ENCODE assay signal across 19 mouse cellular contexts in the genomic region with DNA sequence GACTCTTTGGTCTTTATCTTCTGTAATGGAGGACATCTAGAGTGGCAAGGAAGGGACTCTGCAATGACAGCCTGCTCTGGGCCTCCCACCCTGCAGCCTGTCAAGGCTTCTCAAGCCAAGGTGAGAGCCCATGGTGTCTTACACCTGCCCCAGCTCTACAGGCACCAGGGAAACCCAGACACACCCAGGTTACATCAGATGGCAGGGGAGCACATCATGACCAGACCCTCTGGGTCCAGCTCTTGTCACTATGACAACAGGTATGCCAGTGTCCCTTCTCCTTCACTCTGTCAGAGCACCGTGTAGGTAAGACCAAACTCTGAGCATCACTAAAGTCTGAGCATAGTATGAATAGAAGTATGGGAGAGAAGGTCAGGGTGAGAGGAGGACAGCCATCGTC.
"Had no signal": no experiment of that assay in that cellular context is flagged by ENCODE, and none has a peak within 500 bp of the region (broad histone marks: within the 10 kb centered on the region; RNA-seq: fewer than 3 reads in every experiment).

No protein-coding gene starts in this region.

- H3K36me3 ChIP-seq: midbrain, embryonic 10.5 days; midbrain, embryonic 12.5 days; neural tube, embryonic 13.5 days; neural tube, embryonic 15.5 days had no signal

- H3K9ac ChIP-seq: lung, embryonic 14.5 days; midbrain, embryonic 12.5 days; neural tube, embryonic 13.5 days; neural tube, embryonic 15.5 days had no signal

- DNase-seq: lung, adult 18-20 months; lung, embryonic 14.5 days; lung, postnatal 10 days; lung, postnatal 4 days; midbrain, embryonic 14.5 days; retina, postnatal 1 day; right cerebral cortex, adult 18-20 months; right cerebral cortex, postnatal 25 days; right cerebral cortex, postnatal 4 days; spleen, adult 18-20 months; thymus, adult 18-20 months; thymus, postnatal 14 days; thymus, postnatal 36 days had no signal

- H3K4me3 ChIP-seq: midbrain, embryonic 10.5 days; midbrain, embryonic 12.5 days; myocyte; neural tube, embryonic 13.5 days; neural tube, embryonic 15.5 days had no signal

- H3K4me1 ChIP-seq: midbrain, embryonic 10.5 days; midbrain, embryonic 12.5 days had no signal

- H3K4me2 ChIP-seq: lung, embryonic 14.5 days; midbrain, embryonic 12.5 days; neural tube, embryonic 13.5 days; neural tube, embryonic 15.5 days had no signal

- ATAC-seq: midbrain, embryonic 16.5 days had no signal

- H3K27me3 ChIP-seq: midbrain, embryonic 12.5 days; neural tube, embryonic 13.5 days; neural tube, embryonic 15.5 days had no signal

- H3K9me3 ChIP-seq: midbrain, embryonic 12.5 days; neural tube, embryonic 13.5 days; neural tube, embryonic 15.5 days had no signal

- H3K27ac ChIP-seq: midbrain, embryonic 10.5 days; midbrain, embryonic 12.5 days; neural tube, embryonic 13.5 days; neural tube, embryonic 15.5 days had no signal
